Mouse (Mus musculus) limb, embryonic 13.5 days (tissue): ENCODE results near the gene Nploc4. TPM values are rescaled to one million over a fixed set of nuclear protein-coding genes. Genes with fewer than 3 reads are reported as not detected.

Experiments used
- ATAC-seq: fragments of 200-750 bp; cut with Nextera tagmentation; 2 replicates; pipeline ENCODE4 v1.8.0; 2017; ENCODE audit warnings: low read depth, moderate number of reproducible peaks, moderate TSS enrichment; ENCODE audit not compliant: low FRiP score
- H3K27ac ChIP-seq: fragments of 300-500 bp; sonication (generic); 2 replicates; pipeline ENCODE4 v1.5.1; 2015; ENCODE audit warnings: inconsistent platforms, mild to moderate bottlenecking, moderate library complexity
- H3K27me3 ChIP-seq: fragments of 300-500 bp; sonication (generic); 2 replicates; pipeline ENCODE4 v1.6.1; 2015; ENCODE audit warnings: mild to moderate bottlenecking, inconsistent platforms
- H3K36me3 ChIP-seq: fragments of 300-500 bp; sonication (generic); 2 replicates; pipeline ENCODE4 v1.6.1; 2015; ENCODE audit warnings: inconsistent platforms, mild to moderate bottlenecking, moderate library complexity
- H3K4me1 ChIP-seq: fragments of 300-500 bp; sonication (generic); 2 replicates; pipeline ENCODE4 v1.6.1; 2015; ENCODE audit warnings: inconsistent platforms
- H3K4me2 ChIP-seq: fragments of 300-500 bp; sonication (generic); replicated peaks from 2 replicates; pipeline ENCODE4 v1.6.1; 2015; ENCODE audit warnings: inconsistent platforms, mild to moderate bottlenecking, moderate library complexity
- H3K4me3 ChIP-seq: fragments of 300-500 bp; sonication (generic); 2 replicates; pipeline ENCODE4 v1.5.1; 2015; ENCODE audit warnings: moderate library complexity, mild to moderate bottlenecking, inconsistent platforms
- H3K9ac ChIP-seq: fragments of 300-500 bp; sonication (generic); 2 replicates; pipeline ENCODE4 v1.6.1; 2015; ENCODE audit warnings: mild to moderate bottlenecking, inconsistent platforms
- H3K9me3 ChIP-seq: fragments of 300-500 bp; sonication (generic); 2 replicates; pipeline ENCODE4 v1.6.1; 2016; ENCODE audit warnings: inconsistent platforms
- WGBS: fragments of 180-500 bp; shearing (Covaris S2); methylation state at CpG from one replicate; pipeline ENCODE4 v1.1.7; 2015; 5-methylcytosine and 5-hydroxymethylcytosine counted together
- polyA plus RNA-seq: library from polyadenylated mRNA; unstranded; fragments of >200 nt; fragmentation: Nextera tagmentation; extraction: Ambion mirVana; gene quantifications from 2 replicates; pipeline ENCODE4 v1.2.1, GENCODE M21; 2015

Gene Nploc4
- 34.3 and 37.6 TPM in 2 replicates for polyA plus RNA-seq

DNA sequence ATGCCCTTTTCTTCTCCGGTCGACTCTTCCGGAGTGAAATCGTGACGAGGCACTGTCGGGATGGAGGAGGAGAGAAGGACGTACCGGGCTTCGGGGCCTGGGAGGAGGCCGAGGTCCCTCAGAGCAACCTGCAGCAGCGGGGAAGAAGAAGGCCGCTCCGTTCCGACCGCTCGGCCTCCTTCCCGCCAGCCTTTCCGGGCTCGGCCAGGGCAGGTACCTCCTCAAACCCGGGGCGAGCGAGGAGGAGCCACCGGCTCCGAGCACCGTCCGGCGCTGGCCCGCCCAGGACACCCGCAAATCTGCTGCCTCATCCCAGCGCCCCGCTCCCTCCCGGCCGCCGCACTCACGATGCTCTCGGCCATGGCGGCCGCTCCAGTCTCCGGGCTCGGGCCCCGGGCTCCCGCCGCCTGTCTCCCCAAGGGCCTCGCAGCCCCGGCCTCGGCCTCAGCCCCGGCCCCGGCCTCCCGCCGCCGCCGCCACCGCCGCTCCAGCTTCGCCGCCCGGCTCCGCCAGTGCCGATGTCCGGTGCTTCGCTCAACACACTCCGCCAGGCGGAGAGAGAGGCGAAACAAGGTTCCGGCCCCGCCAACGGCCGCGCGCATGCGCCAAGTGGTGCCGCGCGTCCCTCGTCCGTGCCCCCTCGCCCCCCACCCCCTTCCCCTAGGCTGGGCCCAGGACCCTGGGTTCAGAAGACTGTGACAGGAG lies at the start of gene Nploc4:
TSS of gene Nploc4 (minus strand) at position 557 of the 705 bp plus-strand sequence.
- ATAC-seq, result peak; percentile 92
- Histone ChIP-seq H3K9ac (peak within 1 kb of the TSS; percentile 96), H3K4me1 (peaks cover 12% of the 10 kb centered on the region), H3K27ac (peak within 1 kb of the TSS; percentile 79), H3K9me3 (no peaks in the 10 kb centered on the region), H3K36me3 (peaks cover 24% of the 10 kb centered on the region), H3K27me3 (no peaks in the 10 kb centered on the region), H3K4me2 (peak within 1 kb of the TSS; percentile 94), H3K4me3 (peak within 1 kb of the TSS; percentile 98)
- 1% methylated on average over 57 of the region's 77 CpGs for WGBS

DNA sequence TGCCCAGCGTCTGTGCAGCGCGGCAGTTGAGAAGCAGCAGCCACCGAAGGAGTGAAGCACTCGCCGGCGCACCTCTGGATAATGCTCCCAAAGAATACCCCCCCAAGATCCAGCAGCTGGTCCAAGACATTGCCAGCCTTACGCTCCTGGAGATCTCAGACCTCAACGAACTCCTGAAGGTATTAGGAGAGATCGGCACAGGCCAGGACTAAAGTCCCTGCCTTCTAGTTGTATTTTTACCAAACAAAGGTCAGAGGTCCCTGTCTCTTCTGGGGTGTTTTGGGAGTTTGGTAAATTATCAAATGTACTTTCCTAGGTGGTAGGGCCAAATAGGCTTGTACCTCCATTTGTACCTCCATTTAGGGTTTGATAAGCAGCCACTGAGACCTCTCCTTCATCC lies 47.7 kb upstream of the Nploc4 start:
- H3K4me3 ChIP-seq, result peak overlapping the region; percentile 94
- peak overlapping the region; percentile 95 for H3K4me2 ChIP-seq
- no peak for ATAC-seq
- peak overlapping the region; percentile 94 for H3K9ac ChIP-seq
- no peaks in the 10 kb centered on the region for H3K27me3 ChIP-seq
- no peaks in the 10 kb centered on the region for H3K9me3 ChIP-seq
- peaks cover 70% of the 10 kb centered on the region for H3K36me3 ChIP-seq
- 11% methylated on average over 10 of the region's 10 CpGs for WGBS
- peaks cover 27% of the 10 kb centered on the region for H3K4me1 ChIP-seq
- peak overlapping the region; percentile 85; the same call in 1 of the 2 replicates for H3K27ac ChIP-seq

DNA sequence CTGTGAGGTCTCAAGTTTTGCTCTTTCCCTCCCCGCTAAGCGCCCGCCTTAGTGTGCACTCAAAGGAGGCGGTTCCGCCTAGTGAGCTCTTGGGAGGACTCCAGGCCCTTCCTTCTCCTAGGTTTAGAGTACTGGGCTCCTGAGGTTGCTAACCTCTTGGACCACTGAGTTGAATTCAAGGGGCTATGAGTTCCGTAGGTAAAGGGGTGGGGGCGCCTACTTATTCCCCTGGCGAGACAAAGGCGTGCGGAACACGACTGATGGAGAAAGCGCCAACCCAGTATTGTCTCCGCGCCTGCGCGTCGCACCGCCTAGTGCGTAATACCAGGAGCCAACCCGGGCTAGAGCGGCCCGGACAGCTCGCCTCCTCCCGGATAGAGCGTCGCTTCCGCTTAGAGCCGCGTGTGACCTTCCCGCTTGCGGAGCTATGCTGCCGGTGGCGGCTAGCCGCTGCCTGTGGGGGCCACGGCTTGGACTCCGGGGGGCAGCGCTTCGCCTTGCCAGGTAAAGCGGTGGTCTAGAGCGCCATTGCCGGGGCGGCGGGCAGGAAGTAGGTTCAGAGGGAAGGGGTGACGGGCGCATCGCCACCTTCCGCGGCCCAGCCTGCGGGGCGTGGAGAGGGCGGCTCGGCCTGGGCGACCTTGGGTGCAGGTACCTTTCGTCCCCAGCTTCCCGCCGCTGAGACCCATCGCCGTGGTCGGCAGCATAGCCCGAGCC lies 46.9 kb upstream of the Nploc4 start, which contains the start of gene Mrpl12:
TSS of gene Mrpl12 (plus strand) at position 349 of the 717 bp plus-strand sequence.
- H3K9me3 ChIP-seq, result no peaks in the 10 kb centered on the region
- H3K27me3 ChIP-seq, result no peaks in the 10 kb centered on the region
- H3K4me2 ChIP-seq, result peak within 1 kb of the TSS; percentile 95
- peak within 1 kb of the TSS; percentile 85 for H3K27ac ChIP-seq
- H3K9ac ChIP-seq, result peak within 1 kb of the TSS; percentile 94
- peaks cover 21% of the 10 kb centered on the region for H3K4me1 ChIP-seq
- peak within 1 kb of the TSS; percentile 94 for H3K4me3 ChIP-seq
- under 1% methylated on average over 60 of the region's 60 CpGs for WGBS
- peak; percentile 94 for ATAC-seq
- peaks cover 76% of the 10 kb centered on the region for H3K36me3 ChIP-seq

DNA sequence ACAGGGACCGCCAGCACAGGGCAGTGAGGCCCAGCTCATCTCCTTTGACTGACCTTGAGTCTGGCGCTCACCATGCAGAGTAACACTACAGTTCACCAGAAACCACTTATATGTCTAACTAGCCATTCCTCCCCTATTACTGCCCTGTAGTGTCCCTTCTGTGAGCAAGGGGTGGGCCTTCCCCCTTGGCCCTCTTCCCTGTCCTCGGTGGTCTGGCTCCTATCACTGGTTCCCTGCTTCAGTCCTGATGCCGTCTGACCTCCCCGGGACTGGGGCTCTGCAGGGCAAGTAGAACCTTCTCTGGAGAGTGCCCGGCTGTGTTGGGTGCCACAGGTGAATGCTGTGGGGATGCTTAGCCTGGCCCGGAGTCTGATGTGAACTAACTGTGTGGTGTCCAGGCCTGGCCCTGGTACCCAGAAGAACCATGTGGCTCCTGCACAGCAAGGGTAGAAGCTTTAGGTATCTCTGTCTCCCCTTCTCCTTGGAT lies 46.0 kb upstream of the Nploc4 start:
- peaks cover 17% of the 10 kb centered on the region for H3K4me1 ChIP-seq
- peak overlapping the region; percentile 94 for H3K9ac ChIP-seq
- no peaks in the 10 kb centered on the region for H3K27me3 ChIP-seq
- ATAC-seq, result no peak
- peak overlapping the region; percentile 95 for H3K4me2 ChIP-seq
- peaks cover 79% of the 10 kb centered on the region for H3K36me3 ChIP-seq
- peak overlapping the region; percentile 85; the same call in 1 of the 2 replicates for H3K27ac ChIP-seq
- 88% methylated on average over 7 of the region's 7 CpGs for WGBS
- no peaks in the 10 kb centered on the region for H3K9me3 ChIP-seq
- peak overlapping the region; percentile 94 for H3K4me3 ChIP-seq

DNA sequence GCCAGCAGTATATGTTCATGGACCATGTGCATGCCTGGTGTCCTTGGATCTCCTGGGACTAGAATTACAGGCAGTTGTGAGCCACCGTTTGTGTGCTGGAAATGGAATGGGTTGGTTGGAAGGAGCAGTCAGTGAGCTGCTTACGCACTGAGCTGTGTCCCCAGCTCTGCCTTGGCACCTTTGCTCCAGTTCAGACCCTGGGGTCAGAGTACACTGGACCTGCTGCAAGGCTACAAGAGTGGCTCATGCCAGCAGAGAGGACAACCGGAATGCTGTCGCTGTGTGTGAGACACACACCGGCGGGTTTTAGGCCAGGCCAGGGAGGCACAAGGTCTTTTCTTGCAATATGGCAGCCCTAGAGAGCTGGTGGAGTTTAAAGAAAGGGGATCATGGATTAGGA lies 34.5 kb upstream of the Nploc4 start:
- H3K27me3 ChIP-seq, result no peaks in the 10 kb centered on the region
- no peak for ATAC-seq
- H3K4me3 ChIP-seq, result no peak overlapping the region
- no peak overlapping the region for H3K9ac ChIP-seq
- peaks cover 10% of the 10 kb centered on the region for H3K4me1 ChIP-seq
- H3K9me3 ChIP-seq, result no peaks in the 10 kb centered on the region
- no peak overlapping the region for H3K27ac ChIP-seq
- no peak overlapping the region for H3K4me2 ChIP-seq
- 95% methylated on average over 6 of the region's 6 CpGs for WGBS
- H3K36me3 ChIP-seq, result peaks cover 79% of the 10 kb centered on the region

DNA sequence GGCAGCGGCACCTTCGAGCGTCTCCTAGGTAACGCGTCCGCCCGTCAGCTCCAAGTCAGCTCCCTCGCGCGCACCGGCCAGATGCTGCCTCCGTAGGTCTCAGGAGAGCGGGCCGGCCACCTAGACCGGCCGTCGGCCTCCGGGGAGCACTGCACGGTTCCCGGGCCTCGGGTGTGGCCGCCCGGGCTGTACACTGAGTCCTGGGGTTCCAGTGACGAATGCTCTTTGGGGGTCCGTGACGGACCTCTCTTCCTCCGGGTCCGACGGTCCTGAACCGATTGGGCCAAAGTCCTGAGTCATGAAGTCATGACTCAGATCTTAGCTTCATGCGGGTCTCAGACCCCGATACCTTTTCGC lies 30.2 kb upstream of the Nploc4 start:
- ATAC-seq, result peak; percentile 33
- peaks cover 66% of the 10 kb centered on the region for H3K36me3 ChIP-seq
- peaks cover 25% of the 10 kb centered on the region for H3K4me1 ChIP-seq
- peak overlapping the region; percentile 97 for H3K4me2 ChIP-seq
- peak overlapping the region; percentile 97 for H3K4me3 ChIP-seq
- WGBS, result 1% methylated on average over 33 of the region's 33 CpGs
- H3K9ac ChIP-seq, result peak overlapping the region; percentile 93
- no peak overlapping the region for H3K27ac ChIP-seq
- H3K9me3 ChIP-seq, result no peaks in the 10 kb centered on the region
- no peaks in the 10 kb centered on the region for H3K27me3 ChIP-seq

DNA sequence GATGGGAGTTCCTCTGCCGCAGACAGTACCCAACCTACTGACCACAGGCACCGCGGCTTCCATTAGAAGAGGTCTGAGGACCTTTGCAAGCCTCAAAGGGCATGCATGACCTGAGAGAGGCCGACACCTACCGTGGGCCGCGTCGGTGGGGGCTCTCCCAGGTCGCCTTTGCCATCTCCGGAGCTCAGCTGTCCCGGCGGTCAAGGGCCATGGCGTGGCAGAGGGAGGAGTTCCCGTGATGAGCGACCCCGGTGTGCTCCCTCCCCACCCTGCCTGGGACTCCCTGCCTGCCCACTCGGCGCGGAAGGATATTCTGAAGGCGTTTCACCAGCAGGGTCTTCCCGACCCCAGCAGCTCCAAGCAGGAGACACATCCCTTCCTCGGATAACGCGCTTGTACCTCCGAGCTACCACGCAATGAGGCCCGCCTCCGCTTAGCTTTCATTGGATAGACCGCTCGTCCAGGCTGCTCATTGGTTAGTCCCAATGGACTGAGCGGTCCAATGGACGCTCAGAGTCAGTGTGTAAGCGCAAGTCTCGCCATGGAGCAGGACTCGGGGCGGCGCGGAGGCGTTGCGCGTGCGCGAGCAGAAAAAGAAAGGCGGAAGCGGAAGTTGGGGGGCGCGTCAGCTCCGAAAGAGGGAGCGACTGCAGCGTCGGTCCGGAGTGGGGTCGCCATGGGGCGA lies 29.7 kb upstream of the Nploc4 start, which contains the start of gene Arl16:
TSS of gene Arl16 (minus strand) at position 557 of the 685 bp plus-strand sequence.
- Histone ChIP-seq H3K27me3 (no peaks in the 10 kb centered on the region), H3K27ac (peak within 1 kb of the TSS; percentile 79; the same call in 1 of the 2 replicates), H3K4me1 (peaks cover 25% of the 10 kb centered on the region), H3K9me3 (no peaks in the 10 kb centered on the region), H3K4me2 (peak within 1 kb of the TSS; percentile 97), H3K4me3 (peak within 1 kb of the TSS; percentile 97), H3K9ac (peak within 1 kb of the TSS; percentile 93), H3K36me3 (peaks cover 66% of the 10 kb centered on the region)
- WGBS, result under 1% methylated on average over 54 of the region's 54 CpGs
- ATAC-seq, result peak; percentile 100

DNA sequence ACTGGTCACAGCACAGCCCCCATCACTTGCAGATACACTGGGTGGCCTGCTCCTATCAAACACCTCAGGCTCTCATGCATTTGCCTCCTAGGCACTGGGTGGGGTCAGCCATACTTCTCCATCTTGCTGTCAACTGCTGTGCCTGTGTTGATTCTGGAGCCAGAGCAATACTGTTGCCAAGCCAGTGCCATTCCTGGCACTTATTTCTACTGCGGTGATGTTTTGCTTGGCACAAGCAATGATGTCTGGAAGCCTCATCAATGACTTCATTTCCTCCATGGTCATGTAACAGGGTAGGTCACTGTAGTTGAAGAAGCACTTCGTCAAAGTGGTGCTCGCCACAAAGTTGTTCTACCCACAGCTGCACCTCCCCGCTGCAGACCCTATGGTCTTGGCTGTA lies 28.0 kb upstream of the Nploc4 start:
- Histone ChIP-seq H3K9me3 (no peaks in the 10 kb centered on the region), H3K4me2 (peak overlapping the region; percentile 97), H3K4me1 (peaks cover 25% of the 10 kb centered on the region), H3K27me3 (no peaks in the 10 kb centered on the region), H3K4me3 (peak overlapping the region; percentile 97; the same call in 1 of the 2 replicates), H3K9ac (peak overlapping the region; percentile 93; the same call in 1 of the 2 replicates), H3K36me3 (peaks cover 66% of the 10 kb centered on the region), H3K27ac (no peak overlapping the region)
- 89% methylated on average over 4 of the region's 4 CpGs for WGBS
- no peak for ATAC-seq

DNA sequence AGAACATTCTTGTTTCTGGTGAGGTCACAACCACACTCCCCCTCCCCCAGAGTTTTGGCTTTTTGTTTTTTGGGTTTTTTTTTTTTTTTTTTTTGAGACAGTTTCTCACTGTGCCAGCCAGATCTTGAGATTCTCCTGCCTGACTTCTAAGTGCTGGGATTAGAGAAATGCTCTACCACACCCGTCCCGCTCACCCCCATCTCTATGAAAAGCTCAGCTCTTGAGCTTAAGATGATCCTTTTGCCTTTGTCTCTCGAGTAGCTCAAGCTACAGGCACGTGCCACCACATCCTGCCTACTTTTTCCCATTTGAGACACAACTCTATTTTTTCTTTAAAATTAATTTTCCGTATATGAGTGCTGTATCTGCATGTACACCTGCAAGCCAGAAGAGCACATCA lies 26.9 kb upstream of the Nploc4 start:
- Histone ChIP-seq H3K27me3 (no peaks in the 10 kb centered on the region), H3K4me3 (no peak overlapping the region), H3K4me1 (peaks cover 25% of the 10 kb centered on the region), H3K4me2 (no peak overlapping the region), H3K9ac (no peak overlapping the region), H3K9me3 (no peaks in the 10 kb centered on the region), H3K27ac (no peak overlapping the region), H3K36me3 (peaks cover 64% of the 10 kb centered on the region)
- WGBS, result 88% methylated on average over 5 of the region's 5 CpGs
- no peak for ATAC-seq

DNA sequence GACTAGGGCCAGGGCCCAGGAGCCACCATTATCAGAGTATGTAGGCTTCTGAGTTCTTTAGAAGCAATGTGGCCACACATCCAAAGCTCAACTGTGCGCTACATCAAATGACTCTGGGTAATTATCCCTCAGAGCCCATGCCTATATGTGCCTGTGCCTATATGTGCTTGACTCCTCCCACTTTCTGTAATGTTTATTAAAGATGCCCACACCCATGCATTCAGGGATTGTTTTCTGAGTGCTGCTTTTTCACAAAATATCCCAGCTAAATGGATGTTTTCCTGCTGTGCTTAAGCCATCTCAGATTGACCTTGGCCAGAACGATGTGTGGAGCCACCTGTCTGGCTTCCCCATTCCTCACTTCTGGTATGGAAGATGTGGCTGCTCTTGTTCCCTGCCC lies 26.0 kb upstream of the Nploc4 start:
- H3K9me3 ChIP-seq, result no peaks in the 10 kb centered on the region
- WGBS, result 88% methylated on average over 2 of the region's 2 CpGs
- no peak overlapping the region for H3K4me2 ChIP-seq
- no peaks in the 10 kb centered on the region for H3K27me3 ChIP-seq
- no peak for ATAC-seq
- no peak overlapping the region for H3K4me3 ChIP-seq
- H3K27ac ChIP-seq, result no peak overlapping the region
- H3K9ac ChIP-seq, result no peak overlapping the region
- H3K4me1 ChIP-seq, result peaks cover 30% of the 10 kb centered on the region
- H3K36me3 ChIP-seq, result peaks cover 63% of the 10 kb centered on the region

DNA sequence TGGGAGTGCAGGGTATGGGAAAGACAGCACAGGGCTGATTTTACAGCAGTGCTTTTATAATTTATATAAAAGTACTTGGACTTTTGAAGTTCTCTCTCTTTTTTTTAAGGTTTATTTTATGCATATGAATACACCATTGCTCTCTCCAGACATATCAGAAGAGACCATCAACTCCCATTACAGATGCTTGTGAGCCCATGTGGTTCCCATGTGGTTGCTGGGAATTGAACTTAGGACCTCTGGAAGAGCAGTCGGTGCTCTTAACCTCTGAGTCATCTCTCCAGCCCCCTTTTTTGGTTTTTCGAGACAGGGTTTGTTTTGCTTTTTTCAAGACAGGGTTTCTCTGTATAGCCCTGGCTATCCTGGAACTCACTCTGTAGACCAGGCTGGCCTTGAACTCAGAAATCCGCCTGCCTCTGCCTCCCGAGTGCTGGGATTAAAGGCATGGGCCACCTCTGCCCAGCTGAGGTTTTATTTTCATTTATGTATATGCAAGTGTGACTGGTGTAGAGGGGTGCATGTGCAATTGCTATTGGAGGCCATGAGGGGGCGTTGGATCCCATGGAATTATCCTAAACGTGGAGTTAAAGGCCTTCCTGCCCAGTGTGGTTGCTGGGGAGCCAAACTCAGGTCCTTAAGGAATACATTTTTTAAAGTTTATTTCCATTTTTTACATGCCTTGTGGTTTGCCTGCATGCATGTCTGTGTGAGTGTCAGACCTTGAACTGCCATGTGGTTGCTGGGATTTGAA lies 21.5 kb upstream of the Nploc4 start:
- Histone ChIP-seq H3K4me1 (peaks cover 20% of the 10 kb centered on the region), H3K27ac (0 out of 2 replicates have a peak overlapping the region, but pooled peaks have one; percentile 76), H3K36me3 (peaks cover 52% of the 10 kb centered on the region), H3K4me2 (peak overlapping the region; percentile 96), H3K4me3 (peak overlapping the region; percentile 90), H3K9ac (peak overlapping the region; percentile 95), H3K27me3 (no peaks in the 10 kb centered on the region), H3K9me3 (no peaks in the 10 kb centered on the region)
- 68% methylated on average over 6 of the region's 6 CpGs for WGBS
- no peak for ATAC-seq
